Mouse (Mus musculus) intestine, embryonic 14.5 days (tissue): ENCODE data around the gene Slc43a2. TPM values are rescaled to one million over a fixed set of nuclear protein-coding genes. Genes with fewer than 3 reads are reported as not detected.

Experiments used
- ATAC-seq: fragments of 200-750 bp; cut with Nextera tagmentation; replicated peaks from 2 replicates; pipeline ENCODE4 v1.8.0; 2017; ENCODE audit warnings: low read depth, moderate number of reproducible peaks, moderate TSS enrichment, moderate library complexity; ENCODE audit not compliant: low FRiP score, low TSS enrichment
- DNase-seq: peaks from one replicate; pipeline ENCODE4 v3.0.0-alpha.2; 2018; ENCODE audit warnings: low spot score
- H3K27ac ChIP-seq: fragments of 300-500 bp; sonication (generic); 2 replicates; pipeline ENCODE4 v1.5.1; 2014; ENCODE audit warnings: low read depth, mild to moderate bottlenecking, control low read depth
- H3K27me3 ChIP-seq: fragments of 300-500 bp; sonication (generic); replicated peaks from 2 replicates; pipeline ENCODE4 v1.6.1; 2014; ENCODE audit warnings: low read length, control low read depth; ENCODE audit not compliant: control insufficient read depth, insufficient read depth
- H3K36me3 ChIP-seq: fragments of 300-500 bp; sonication (generic); 2 replicates; pipeline ENCODE4 v1.6.1; 2014; ENCODE audit warnings: low read length, control low read depth; ENCODE audit not compliant: control insufficient read depth, insufficient read depth
- H3K4me1 ChIP-seq: fragments of 300-500 bp; sonication (generic); replicated peaks from 2 replicates; pipeline ENCODE4 v1.6.1; 2014; ENCODE audit warnings: low read length, control low read depth, mixed read lengths; ENCODE audit not compliant: control insufficient read depth, insufficient read depth
- H3K4me2 ChIP-seq: fragments of 300-500 bp; sonication (generic); 2 replicates; pipeline ENCODE4 v1.6.1; 2014; ENCODE audit warnings: low read length
- H3K4me3 ChIP-seq: fragments of 300-500 bp; sonication (generic); 2 replicates; pipeline ENCODE4 v1.5.1; 2014; ENCODE audit warnings: low read depth, low read length, control low read depth, mixed read lengths
- H3K9ac ChIP-seq: fragments of 300-500 bp; sonication (generic); 2 replicates; pipeline ENCODE4 v1.6.1; 2014; ENCODE audit warnings: mild to moderate bottlenecking, low read length
- H3K9me3 ChIP-seq: fragments of 300-500 bp; sonication (generic); 2 replicates; pipeline ENCODE4 v1.6.1; 2016; ENCODE audit warnings: low read length, control low read depth; ENCODE audit not compliant: control insufficient read depth
- WGBS: fragments of 180-500 bp; shearing (Covaris S2); extraction: QIAGEN DNeasy Blood & Tissue Kit; methylation state at CpG from one replicate; pipeline ENCODE4 v1.1.7; 2014; 5-methylcytosine and 5-hydroxymethylcytosine counted together
- polyA plus RNA-seq: library from polyadenylated mRNA; unstranded; fragments of >200 nt; fragmentation: Nextera tagmentation; extraction: Ambion mirVana; gene quantifications from 2 replicates; pipeline ENCODE4 v1.2.1, GENCODE M21; 2014

Gene Slc43a2
- 3.5 and 4.8 TPM in 2 replicates for polyA plus RNA-seq

- H3K4me1 ChIP-seq, result peaks cover 4% of the 10 kb centered on the region
- H3K36me3 ChIP-seq, result no peaks in the 10 kb centered on the region
- H3K27ac ChIP-seq, result peak within 1 kb of the TSS; percentile 87
- WGBS, result under 1% methylated on average over 62 of the region's 62 CpGs
- DNase-seq, result peak; percentile 96
- H3K27me3 ChIP-seq, result no peaks in the 10 kb centered on the region
- H3K4me2 ChIP-seq, result peak within 1 kb of the TSS; percentile 100
- peak within 1 kb of the TSS; percentile 69 for H3K4me3 ChIP-seq
- no peaks in the 10 kb centered on the region for H3K9me3 ChIP-seq
- peak within 1 kb of the TSS; percentile 76 for H3K9ac ChIP-seq
- ATAC-seq, result peak; percentile 93
These were observed at the start of gene Slc43a2 for GRCm38 (mm10) chr11:75531469-75532242. Gene Slc43a2 (plus strand): TSS chr11:75531694.

- H3K36me3 ChIP-seq, result peaks cover 32% of the 10 kb centered on the region
- no peak overlapping the region for H3K27ac ChIP-seq
- H3K27me3 ChIP-seq, result no peaks in the 10 kb centered on the region
- H3K4me2 ChIP-seq, result peak overlapping the region; percentile 52
- no peak for DNase-seq
- peak overlapping the region; percentile 100 for H3K4me3 ChIP-seq
- H3K9me3 ChIP-seq, result no peaks in the 10 kb centered on the region
- 13% methylated on average over 3 of the region's 3 CpGs for WGBS
- H3K4me1 ChIP-seq, result peaks cover 11% of the 10 kb centered on the region
- no peak overlapping the region for H3K9ac ChIP-seq
- ATAC-seq, result peak; percentile 38
These were observed 45.3 kb upstream of the Slc43a2 start for GRCm38 (mm10) chr11:75486192-75486591.

- Histone ChIP-seq H3K9ac (peak within 1 kb of the TSS; percentile 99), H3K4me3 (peak within 1 kb of the TSS; percentile 100), H3K27ac (peak within 1 kb of the TSS; percentile 76), H3K27me3 (no peaks in the 10 kb centered on the region), H3K4me1 (peaks cover 11% of the 10 kb centered on the region), H3K36me3 (peaks cover 37% of the 10 kb centered on the region), H3K9me3 (no peaks in the 10 kb centered on the region), H3K4me2 (peak within 1 kb of the TSS; percentile 94)
- ATAC-seq (peak; percentile 98), DNase-seq (peak; percentile 96)
- under 1% methylated on average over 52 of the region's 52 CpGs for WGBS
These were observed 44.8 kb upstream of the Slc43a2 start, which contains the start of gene Prpf8 for GRCm38 (mm10) chr11:75486601-75487285. Gene Prpf8 (plus strand): TSS chr11:75486816.

- Histone ChIP-seq H3K27ac (no peak overlapping the region), H3K36me3 (peaks cover 45% of the 10 kb centered on the region), H3K27me3 (no peaks in the 10 kb centered on the region), H3K9me3 (no peaks in the 10 kb centered on the region), H3K4me3 (peak overlapping the region; percentile 100), H3K4me1 (peaks cover 11% of the 10 kb centered on the region), H3K4me2 (peak overlapping the region; percentile 94), H3K9ac (peak overlapping the region; percentile 99)
- no peak for DNase-seq
- WGBS, result 46% methylated on average over 6 of the region's 6 CpGs
- ATAC-seq, result no peak
These were observed 44.0 kb upstream of the Slc43a2 start for GRCm38 (mm10) chr11:75487496-75487895.

GRCm38 (mm10) chr11:75494296-75495049 lies 37.0 kb upstream of the Slc43a2 start:
- Histone ChIP-seq H3K4me2 (no peak overlapping the region), H3K27me3 (no peaks in the 10 kb centered on the region), H3K36me3 (peaks cover 100% of the 10 kb centered on the region), H3K27ac (no peak overlapping the region), H3K9me3 (no peaks in the 10 kb centered on the region), H3K4me1 (no peaks in the 10 kb centered on the region), H3K9ac (no peak overlapping the region), H3K4me3 (no peak overlapping the region)
- 90% methylated on average over 10 of the region's 10 CpGs for WGBS
- no peak for ATAC-seq
- no peak for DNase-seq

GRCm38 (mm10) chr11:75498126-75498525 lies 33.4 kb upstream of the Slc43a2 start:
- no peak for DNase-seq
- Histone ChIP-seq H3K36me3 (peaks cover 100% of the 10 kb centered on the region), H3K9ac (no peak overlapping the region), H3K4me1 (no peaks in the 10 kb centered on the region), H3K4me2 (no peak overlapping the region), H3K4me3 (no peak overlapping the region), H3K27ac (no peak overlapping the region), H3K27me3 (no peaks in the 10 kb centered on the region), H3K9me3 (no peaks in the 10 kb centered on the region)
- 83% methylated on average over 1 of the region's 1 CpGs for WGBS
- ATAC-seq, result no peak

GRCm38 (mm10) chr11:75508162-75508561 lies 23.3 kb upstream of the Slc43a2 start:
- no peak overlapping the region for H3K4me2 ChIP-seq
- no peak overlapping the region for H3K9ac ChIP-seq
- no peak for DNase-seq
- no peak overlapping the region for H3K4me3 ChIP-seq
- WGBS, result 94% methylated on average over 4 of the region's 4 CpGs
- no peak for ATAC-seq
- peaks cover 65% of the 10 kb centered on the region for H3K36me3 ChIP-seq
- no peaks in the 10 kb centered on the region for H3K27me3 ChIP-seq
- H3K27ac ChIP-seq, result no peak overlapping the region
- no peaks in the 10 kb centered on the region for H3K9me3 ChIP-seq
- peaks cover 18% of the 10 kb centered on the region for H3K4me1 ChIP-seq

- ATAC-seq, result no peak
- Histone ChIP-seq H3K4me1 (peaks cover 18% of the 10 kb centered on the region), H3K27me3 (no peaks in the 10 kb centered on the region), H3K9me3 (no peaks in the 10 kb centered on the region), H3K4me3 (no peak overlapping the region), H3K36me3 (peaks cover 58% of the 10 kb centered on the region), H3K27ac (no peak overlapping the region), H3K9ac (no peak overlapping the region), H3K4me2 (no peak overlapping the region)
- DNase-seq, result no peak
- 71% methylated on average over 8 of the region's 8 CpGs for WGBS
These were observed 22.6 kb upstream of the Slc43a2 start for GRCm38 (mm10) chr11:75508904-75509303.
